Mouse (Mus musculus): ENCODE data around the gene Parvg.

Gene Parvg

GRCm38 (mm10) chr15:84303264-84303663 is 20.6 kb upstream of the Parvg start:
- no peak for DNase-seq (ENCODE audit: low read depth, low spot score)

- DNase-seq (ENCODE audit: low read depth, low spot score), result no peak
These were observed 18.5 kb upstream of the Parvg start for GRCm38 (mm10) chr15:84305333-84305732.

- DNase-seq (ENCODE audit: low read depth, low spot score), result no peak
These were observed 13.6 kb upstream of the Parvg start for GRCm38 (mm10) chr15:84310271-84310670.

GRCm38 (mm10) chr15:84311295-84312085 is 12.3 kb upstream of the Parvg start:
- DNase-seq (ENCODE audit: low read depth, low spot score), result no peak

GRCm38 (mm10) chr15:84312878-84313565 is 10.8 kb upstream of the Parvg start:
- DNase-seq (ENCODE audit: low read depth, low spot score), result peak; percentile 34

GRCm38 (mm10) chr15:84313566-84313878 is 10.3 kb upstream of the Parvg start:
- no peak for DNase-seq (ENCODE audit: low read depth, low spot score)

GRCm38 (mm10) chr15:84314420-84315080 is 9.3 kb upstream of the Parvg start:
- no peak for DNase-seq (ENCODE audit: low read depth, low spot score)

GRCm38 (mm10) chr15:84315276-84316046 is 8.4 kb upstream of the Parvg start:
- DNase-seq (ENCODE audit: low read depth, low spot score), result no peak

- no peak for DNase-seq (ENCODE audit: low read depth, low spot score)
These were observed 4.4 kb upstream of the Parvg start for GRCm38 (mm10) chr15:84319393-84319792.

GRCm38 (mm10) chr15:84321544-84322174 is 2.2 kb upstream of the Parvg start:
- DNase-seq (ENCODE audit: low read depth, low spot score), result no peak

GRCm38 (mm10) chr15:84324870-84325553 is 1.2 kb downstream of the Parvg start:
- DNase-seq (ENCODE audit: low read depth, low spot score), result no peak

- peak; percentile 34 for DNase-seq (ENCODE audit: low read depth, low spot score)
These were observed 1.9 kb downstream of the Parvg start for GRCm38 (mm10) chr15:84325736-84326135.

- DNase-seq (ENCODE audit: low read depth, low spot score), result no peak
These were observed 5.0 kb downstream of the Parvg start for GRCm38 (mm10) chr15:84328870-84329269.

GRCm38 (mm10) chr15:84329940-84330339 is 6.1 kb downstream of the Parvg start:
- DNase-seq (ENCODE audit: low read depth, low spot score), result no peak

GRCm38 (mm10) chr15:84331066-84331612 is 7.3 kb downstream of the Parvg start:
- DNase-seq (ENCODE audit: low read depth, low spot score), result no peak

GRCm38 (mm10) chr15:84336281-84336817 is 12.5 kb downstream of the Parvg start:
- no peak for DNase-seq (ENCODE audit: low read depth, low spot score)

GRCm38 (mm10) chr15:84337599-84337998 is 13.8 kb downstream of the Parvg start:
- DNase-seq (ENCODE audit: low read depth, low spot score), result no peak

- no peak for DNase-seq (ENCODE audit: low read depth, low spot score)
These were observed 17.1 kb downstream of the Parvg start for GRCm38 (mm10) chr15:84340926-84341325.

GRCm38 (mm10) chr15:84348769-84349168 is 24.9 kb downstream of the Parvg start:
- no peak for DNase-seq (ENCODE audit: low read depth, low spot score)
